Mouse (Mus musculus) liver (tissue): ENCODE measurements around the gene 4933416C03Rik.

ENCODE experiments used
- DNase-seq: peaks from one replicate; pipeline ENCODE4 v3.0.0-alpha.2; 2020; ENCODE audit warnings: mixed read lengths

Gene 4933416C03Rik

GRCm38 (mm10) chr10:116113867-116114474 lies at the start of gene 4933416C03Rik:
Gene 4933416C03Rik, minus strand, starts transcription at chr10:116113917.
- DNase-seq = no peak

- DNase-seq = no peak
Observed at GRCm38 (mm10) chr10:116162338-116162737, 48.6 kb upstream of the 4933416C03Rik start.

- no peak for DNase-seq
Observed at GRCm38 (mm10) chr10:116156699-116157098, 43.0 kb upstream of the 4933416C03Rik start.

- DNase-seq = no peak
Observed at GRCm38 (mm10) chr10:116154707-116155106, 41.0 kb upstream of the 4933416C03Rik start.

- no peak for DNase-seq
Observed at GRCm38 (mm10) chr10:116146091-116146490, 32.4 kb upstream of the 4933416C03Rik start.

GRCm38 (mm10) chr10:116143684-116144083 lies 30.0 kb upstream of the 4933416C03Rik start:
- DNase-seq = no peak

- no peak for DNase-seq
Observed at GRCm38 (mm10) chr10:116140226-116140625, 26.5 kb upstream of the 4933416C03Rik start.

GRCm38 (mm10) chr10:116135187-116135586 lies 21.5 kb upstream of the 4933416C03Rik start:
- DNase-seq = no peak

GRCm38 (mm10) chr10:116132233-116132632 lies 18.5 kb upstream of the 4933416C03Rik start:
- DNase-seq = no peak

GRCm38 (mm10) chr10:116131223-116131622 lies 17.5 kb upstream of the 4933416C03Rik start:
- DNase-seq = no peak

- DNase-seq = no peak
Observed at GRCm38 (mm10) chr10:116130401-116130800, 16.7 kb upstream of the 4933416C03Rik start.

- DNase-seq = no peak
Observed at GRCm38 (mm10) chr10:116125364-116125763, 11.6 kb upstream of the 4933416C03Rik start.

- no peak for DNase-seq
Observed at GRCm38 (mm10) chr10:116123808-116124207, 10.1 kb upstream of the 4933416C03Rik start.

GRCm38 (mm10) chr10:116121463-116121862 lies 7.7 kb upstream of the 4933416C03Rik start:
- DNase-seq = no peak

GRCm38 (mm10) chr10:116117060-116117459 lies 3.3 kb upstream of the 4933416C03Rik start:
- no peak for DNase-seq

- no peak for DNase-seq
Observed at GRCm38 (mm10) chr10:116115881-116116677, 2.4 kb upstream of the 4933416C03Rik start.

- DNase-seq = no peak
Observed at GRCm38 (mm10) chr10:116112868-116113267, 849 bp downstream of the 4933416C03Rik start.

GRCm38 (mm10) chr10:116108730-116109129 lies 5.0 kb downstream of the 4933416C03Rik start:
- DNase-seq = no peak

GRCm38 (mm10) chr10:116108176-116108575 lies 5.5 kb downstream of the 4933416C03Rik start:
- no peak for DNase-seq

GRCm38 (mm10) chr10:116098470-116098869 lies 15.2 kb downstream of the 4933416C03Rik start:
- DNase-seq = no peak

GRCm38 (mm10) chr10:116096466-116096865 lies 17.3 kb downstream of the 4933416C03Rik start:
- DNase-seq = no peak

- no peak for DNase-seq
Observed at GRCm38 (mm10) chr10:116083965-116084364, 29.8 kb downstream of the 4933416C03Rik start.

- DNase-seq = no peak
Observed at GRCm38 (mm10) chr10:116080841-116081240, 32.9 kb downstream of the 4933416C03Rik start.

- DNase-seq = no peak
Observed at GRCm38 (mm10) chr10:116079396-116079795, 34.3 kb downstream of the 4933416C03Rik start.
